Mouse (Mus musculus) midbrain, embryonic 12.5 days (tissue): ENCODE measurements around the gene Csrp2. TPM values are rescaled to one million over a fixed set of nuclear protein-coding genes. Genes with fewer than 3 reads are reported as not detected.
A peak's percentile ranks its signal among the peaks of the same experiment; 100 is the strongest.

Experiments
- ATAC-seq: fragments of 200-750 bp; cut with Nextera tagmentation; 2 replicates; pipeline ENCODE4 v1.8.0; 2017; ENCODE audit warnings: low read depth, moderate TSS enrichment, moderate library complexity; ENCODE audit not compliant: low FRiP score
- H3K27ac ChIP-seq: fragments of 300-500 bp; sonication (generic); replicated peaks from 2 replicates; pipeline ENCODE4 v1.5.1; 2016; ENCODE audit warnings: mild to moderate bottlenecking
- H3K27me3 ChIP-seq: fragments of 300-500 bp; sonication (generic); 2 replicates; pipeline ENCODE4 v1.6.1; 2016; ENCODE audit warnings: mild to moderate bottlenecking
- H3K36me3 ChIP-seq: fragments of 300-500 bp; sonication (generic); 2 replicates; pipeline ENCODE4 v1.6.1; 2016
- H3K4me1 ChIP-seq: fragments of 300-500 bp; sonication (generic); 2 replicates; pipeline ENCODE4 v1.6.1; 2016
- H3K4me2 ChIP-seq: fragments of 300-500 bp; sonication (generic); replicated peaks from 2 replicates; pipeline ENCODE4 v1.6.1; 2016; ENCODE audit warnings: mild to moderate bottlenecking, moderate library complexity
- H3K4me3 ChIP-seq: fragments of 300-500 bp; sonication (generic); 2 replicates; pipeline ENCODE4 v1.5.1; 2016; ENCODE audit warnings: mild to moderate bottlenecking
- H3K9ac ChIP-seq: fragments of 300-500 bp; sonication (generic); replicated peaks from 2 replicates; pipeline ENCODE4 v1.6.1; 2016; ENCODE audit warnings: mild to moderate bottlenecking, moderate library complexity
- H3K9me3 ChIP-seq: fragments of 300-500 bp; sonication (generic); 2 replicates; pipeline ENCODE4 v1.6.1; 2016; ENCODE audit warnings: mild to moderate bottlenecking
- WGBS: fragments of 180-500 bp; shearing (Covaris S2); methylation state at CpG from one replicate; pipeline ENCODE4 v1.1.7; 2016; 5-methylcytosine and 5-hydroxymethylcytosine counted together
- polyA plus RNA-seq: library from polyadenylated mRNA; unstranded; fragments of >200 nt; fragmentation: Nextera tagmentation; extraction: Ambion mirVana; gene quantifications from 2 replicates; pipeline ENCODE4 v1.2.1, GENCODE M21; 2016

Gene Csrp2
- polyA plus RNA-seq, 1 experiment from 2014 or later: 157 TPM

DNA sequence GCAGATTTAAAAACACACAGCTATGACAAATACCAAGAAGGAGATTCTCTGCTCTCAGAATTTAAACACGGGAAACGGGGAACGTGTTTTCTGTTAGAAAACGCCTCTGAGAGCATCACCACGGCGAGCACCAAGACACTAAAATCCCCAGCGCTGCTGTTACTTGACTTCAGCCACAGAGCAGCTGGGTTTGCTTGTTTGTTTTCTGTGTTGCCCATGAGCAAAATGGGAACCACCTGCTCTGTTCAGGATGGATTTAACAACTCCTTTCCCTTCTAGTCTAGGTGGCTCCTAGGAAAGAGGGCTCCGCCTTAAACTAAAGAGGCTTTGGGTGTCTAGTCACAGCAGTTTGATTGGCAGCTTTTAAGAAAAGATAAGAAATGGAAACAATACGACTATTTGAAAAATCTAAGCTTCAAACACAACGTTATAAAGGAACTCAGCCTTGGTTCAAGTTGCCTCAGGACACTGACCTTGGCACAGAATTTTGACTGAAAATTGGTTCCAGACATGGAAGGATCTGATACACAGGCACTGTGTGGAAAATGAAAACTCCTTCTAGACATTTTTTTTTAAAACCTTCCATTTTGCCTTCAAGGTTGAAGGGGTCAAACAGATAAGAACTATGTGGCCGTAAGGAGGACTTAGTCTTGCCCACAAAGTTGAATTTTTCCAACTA, 2.8 kb upstream of the Csrp2 start:
- ATAC-seq: no peak
- H3K9ac ChIP-seq: no peak overlapping the region
- WGBS: 80% methylated on average over 11 of the region's 11 CpGs

DNA sequence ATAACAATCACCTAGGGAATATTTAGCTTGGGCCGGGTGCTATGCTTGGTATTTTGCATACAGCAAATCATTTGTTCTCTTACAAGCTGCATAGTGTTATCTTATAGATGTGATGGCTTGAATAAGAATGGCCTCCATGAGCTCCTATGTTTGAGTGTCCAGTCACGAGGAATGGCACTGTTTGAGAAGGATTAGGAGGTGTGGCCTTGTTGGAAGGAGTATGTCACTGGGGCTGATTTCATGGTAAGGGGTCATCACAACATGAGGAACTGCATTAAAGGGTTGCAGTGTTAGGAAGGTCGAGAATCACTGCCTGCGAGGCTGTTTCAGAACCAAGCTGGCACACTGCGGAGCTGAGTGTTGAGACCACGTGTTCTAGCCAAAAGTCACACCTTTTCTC, 2.1 kb upstream of the Csrp2 start:
- Histone ChIP-seq H3K27ac (no peak overlapping the region), H3K4me1 (peaks cover 12% of the 10 kb centered on the region), H3K36me3 (no peaks in the 10 kb centered on the region), H3K27me3 (0 out of 2 replicates have a peak, but pooled peaks cover 5% of the 10 kb centered on the region), H3K4me2 (no peak overlapping the region), H3K9ac (no peak overlapping the region), H3K4me3 (no peak overlapping the region), H3K9me3 (no peaks in the 10 kb centered on the region)
- ATAC-seq: no peak
- WGBS: 91% methylated on average over 6 of the region's 6 CpGs

More for the DNA sequence above, 2.8 kb upstream of the Csrp2 start:
- Histone ChIP-seq H3K4me3 (no peak overlapping the region), H3K4me2 (no peak overlapping the region), H3K27me3 (0 out of 2 replicates have a peak, but pooled peaks cover 5% of the 10 kb centered on the region), H3K36me3 (no peaks in the 10 kb centered on the region), H3K27ac (no peak overlapping the region), H3K4me1 (peaks cover 6% of the 10 kb centered on the region), H3K9me3 (no peaks in the 10 kb centered on the region)

DNA sequence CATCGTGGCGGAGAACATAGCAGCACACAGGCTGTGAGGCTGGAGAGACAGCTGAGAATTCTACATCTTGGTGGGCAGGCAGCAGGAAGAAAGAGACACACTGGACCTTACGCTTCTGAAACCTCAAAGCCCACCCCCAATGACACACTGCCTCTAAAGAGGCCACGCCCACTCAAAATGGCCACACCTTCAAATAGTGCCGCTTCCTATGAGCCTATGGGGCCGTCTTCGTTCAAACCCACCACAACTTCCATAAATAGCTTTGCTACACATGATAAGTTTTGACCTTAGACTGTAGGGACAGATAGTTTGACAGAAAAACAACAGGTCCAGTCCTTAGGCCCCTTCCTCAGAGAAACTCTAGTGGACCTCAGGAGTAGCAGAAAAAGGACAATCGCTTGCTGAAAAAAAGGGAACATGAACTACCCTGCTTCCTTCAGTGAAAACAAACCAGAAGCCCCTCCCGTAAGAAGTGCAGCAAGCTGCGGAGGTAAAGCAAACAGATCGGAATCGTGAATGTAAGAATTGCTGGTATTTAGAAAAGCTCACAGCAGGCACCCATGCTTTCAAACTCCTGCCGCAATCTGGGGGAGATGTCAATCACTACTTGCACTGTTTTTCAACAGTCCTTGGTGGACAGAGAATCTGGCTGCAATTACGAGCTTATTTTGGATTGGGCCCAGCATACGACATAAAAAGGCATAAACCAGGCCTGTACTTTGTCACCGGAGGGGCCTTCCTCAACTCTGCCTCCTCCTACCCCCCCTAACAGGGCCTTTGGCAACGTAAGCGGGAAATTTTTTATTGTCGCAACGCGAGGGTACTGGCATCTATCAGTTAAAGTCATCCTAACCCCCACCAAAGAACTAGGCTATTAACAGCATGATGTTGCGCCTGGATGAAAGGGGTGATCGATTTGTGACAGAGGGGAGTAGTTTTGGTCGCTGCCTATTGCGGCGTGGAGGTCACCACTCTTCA, 886 bp upstream of the Csrp2 start:
- 18% methylated on average over 26 of the region's 26 CpGs for WGBS
- Histone ChIP-seq H3K27ac (no peak overlapping the region), H3K36me3 (no peaks in the 10 kb centered on the region), H3K27me3 (0 out of 2 replicates have a peak, but pooled peaks cover 5% of the 10 kb centered on the region), H3K4me3 (peak overlapping the region; percentile 56), H3K9me3 (no peaks in the 10 kb centered on the region), H3K9ac (peak overlapping the region; percentile 35; the same call in 1 of the 2 replicates), H3K4me1 (peaks cover 16% of the 10 kb centered on the region), H3K4me2 (peak overlapping the region; percentile 91)
- no peak for ATAC-seq

DNA sequence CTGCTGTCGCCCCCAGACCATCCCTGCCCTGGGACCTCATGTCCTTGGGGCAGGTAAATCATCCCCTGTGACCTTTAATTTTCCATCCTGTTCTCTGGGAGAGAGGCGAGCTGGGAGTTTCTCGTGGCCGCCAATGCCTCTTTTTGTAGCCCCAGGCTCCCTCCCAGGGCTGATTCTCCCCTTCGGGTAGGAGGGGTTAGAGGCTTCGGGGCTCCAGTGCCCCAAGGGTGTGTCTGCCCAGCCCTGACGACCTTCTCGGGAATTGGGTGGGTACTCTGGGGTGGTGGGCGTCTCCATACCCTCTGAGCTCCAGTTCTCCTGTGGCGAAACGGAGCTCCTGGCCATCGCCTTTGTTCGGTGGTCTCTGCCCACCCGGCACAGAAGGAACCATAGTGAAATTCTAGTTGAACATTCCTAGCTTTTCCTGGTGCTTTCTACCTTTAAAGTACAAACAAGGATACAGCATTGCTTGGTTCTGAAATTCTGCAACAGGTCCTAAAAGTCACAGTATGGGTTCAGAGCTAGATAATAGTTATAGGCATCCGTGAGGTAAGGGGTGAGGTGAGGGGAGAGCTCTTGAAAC, 870 bp downstream of the Csrp2 start:
- Histone ChIP-seq H3K9ac (peak overlapping the region; percentile 85), H3K9me3 (no peaks in the 10 kb centered on the region), H3K27ac (peak overlapping the region; percentile 78), H3K4me2 (peak overlapping the region; percentile 91), H3K27me3 (0 out of 2 replicates have a peak, but pooled peaks cover 5% of the 10 kb centered on the region), H3K4me3 (peak overlapping the region; percentile 56), H3K4me1 (peaks cover 16% of the 10 kb centered on the region), H3K36me3 (no peaks in the 10 kb centered on the region)
- under 1% methylated on average over 15 of the region's 15 CpGs for WGBS
- ATAC-seq: peak; percentile 64

DNA sequence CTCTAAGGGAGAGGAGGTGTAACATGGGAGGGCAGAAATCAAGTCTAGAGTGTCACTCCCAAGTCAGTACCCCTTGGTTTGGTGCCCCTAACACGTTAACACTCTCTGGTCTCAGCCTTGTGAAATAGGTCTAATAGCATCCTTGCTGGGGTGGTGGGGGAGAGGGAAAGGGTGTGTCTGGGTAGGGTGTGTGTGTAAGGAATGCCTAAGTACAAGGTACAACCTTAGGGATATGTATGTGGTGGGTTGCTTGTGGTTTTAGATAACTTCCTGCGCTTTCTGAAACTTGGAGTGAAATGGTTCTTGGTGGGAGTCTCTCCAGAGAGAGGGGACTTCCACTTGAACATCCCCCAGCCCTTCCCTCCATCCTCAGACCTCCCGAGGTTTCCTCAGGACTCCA, 2.3 kb downstream of the Csrp2 start:
- 63% methylated on average over 3 of the region's 3 CpGs for WGBS
- Histone ChIP-seq H3K27me3 (0 out of 2 replicates have a peak, but pooled peaks cover 5% of the 10 kb centered on the region), H3K36me3 (no peaks in the 10 kb centered on the region), H3K4me1 (peaks cover 26% of the 10 kb centered on the region), H3K9me3 (no peaks in the 10 kb centered on the region), H3K9ac (no peak overlapping the region; the same call in 1 of the 2 replicates), H3K4me3 (no peak overlapping the region), H3K4me2 (peak overlapping the region; percentile 91), H3K27ac (no peak overlapping the region)
- no peak for ATAC-seq

DNA sequence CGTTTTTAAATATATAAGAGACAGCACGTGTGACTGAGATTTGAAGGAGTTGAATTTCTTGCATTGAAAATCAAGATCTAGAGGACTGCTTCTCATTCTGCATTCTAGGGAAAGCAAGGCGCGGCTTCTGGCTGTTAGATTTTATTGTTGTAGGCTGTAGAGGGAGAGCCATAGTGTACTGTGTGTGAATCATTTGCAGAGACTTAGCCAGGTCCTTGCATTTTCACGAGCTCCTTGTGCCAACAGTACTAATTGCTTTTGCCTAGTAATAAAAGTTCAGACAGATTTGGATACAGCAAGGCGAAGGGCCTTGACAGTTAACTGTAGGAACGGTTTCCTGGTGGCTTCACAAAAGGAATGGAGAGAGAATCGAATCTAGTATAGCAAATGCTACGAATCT, 3.0 kb downstream of the Csrp2 start:
- Histone ChIP-seq H3K4me3 (no peak overlapping the region), H3K27me3 (0 out of 2 replicates have a peak, but pooled peaks cover 5% of the 10 kb centered on the region), H3K4me2 (no peak overlapping the region), H3K4me1 (peaks cover 26% of the 10 kb centered on the region), H3K9me3 (no peaks in the 10 kb centered on the region), H3K36me3 (no peaks in the 10 kb centered on the region), H3K27ac (no peak overlapping the region), H3K9ac (no peak overlapping the region; the same call in 1 of the 2 replicates)
- WGBS: 86% methylated on average over 9 of the region's 9 CpGs
- ATAC-seq: no peak

DNA sequence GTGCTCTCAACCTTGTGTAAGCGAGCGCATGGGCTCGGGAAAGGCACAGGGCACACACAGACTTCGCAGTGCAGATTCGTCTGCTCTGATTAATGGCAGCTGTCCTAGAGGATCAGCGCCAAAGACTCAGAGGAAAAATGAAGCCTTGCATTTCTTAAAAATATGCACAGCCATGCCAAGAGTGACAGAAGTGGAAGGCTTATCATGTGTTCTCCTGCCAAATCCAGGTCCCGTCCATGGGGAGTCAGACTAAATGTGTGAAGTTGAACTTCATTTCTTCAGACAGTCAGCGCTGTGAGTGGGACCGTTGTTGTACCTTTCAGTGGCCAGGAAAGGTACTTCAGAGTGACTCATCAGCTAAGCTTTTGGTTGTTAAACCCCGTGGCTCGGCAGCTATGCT, 7.9 kb downstream of the Csrp2 start:
- Histone ChIP-seq H3K27ac (no peak overlapping the region), H3K9me3 (no peaks in the 10 kb centered on the region), H3K4me1 (peaks cover 49% of the 10 kb centered on the region), H3K4me3 (no peak overlapping the region), H3K4me2 (no peak overlapping the region), H3K36me3 (no peaks in the 10 kb centered on the region), H3K27me3 (no peaks in the 10 kb centered on the region), H3K9ac (no peak overlapping the region)
- 88% methylated on average over 11 of the region's 11 CpGs for WGBS
- no peak for ATAC-seq

DNA sequence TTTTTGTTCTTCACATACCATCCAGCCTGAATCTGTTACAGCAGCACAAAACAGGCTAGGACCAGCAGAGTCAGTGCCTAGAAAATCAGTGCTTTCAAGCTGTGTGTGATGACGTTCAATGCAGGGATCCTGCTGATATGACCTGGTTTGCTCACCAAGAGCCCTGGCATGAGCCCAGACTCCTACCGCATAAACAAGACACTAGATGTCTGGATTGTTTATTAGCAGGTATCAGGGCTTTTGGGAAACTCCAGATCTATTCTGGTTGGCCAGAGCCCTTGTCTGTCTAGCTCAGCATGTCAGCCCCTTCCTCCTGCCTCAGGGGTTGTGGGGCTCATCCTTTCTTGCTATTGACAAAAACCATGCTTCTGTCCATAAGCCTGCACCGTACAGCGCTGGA, 10.2 kb downstream of the Csrp2 start:
- Histone ChIP-seq H3K4me2 (no peak overlapping the region), H3K9me3 (no peaks in the 10 kb centered on the region), H3K9ac (no peak overlapping the region), H3K36me3 (no peaks in the 10 kb centered on the region), H3K27ac (no peak overlapping the region), H3K27me3 (no peaks in the 10 kb centered on the region), H3K4me3 (no peak overlapping the region), H3K4me1 (peaks cover 45% of the 10 kb centered on the region)
- 64% methylated on average over 4 of the region's 4 CpGs for WGBS
- no peak for ATAC-seq

DNA sequence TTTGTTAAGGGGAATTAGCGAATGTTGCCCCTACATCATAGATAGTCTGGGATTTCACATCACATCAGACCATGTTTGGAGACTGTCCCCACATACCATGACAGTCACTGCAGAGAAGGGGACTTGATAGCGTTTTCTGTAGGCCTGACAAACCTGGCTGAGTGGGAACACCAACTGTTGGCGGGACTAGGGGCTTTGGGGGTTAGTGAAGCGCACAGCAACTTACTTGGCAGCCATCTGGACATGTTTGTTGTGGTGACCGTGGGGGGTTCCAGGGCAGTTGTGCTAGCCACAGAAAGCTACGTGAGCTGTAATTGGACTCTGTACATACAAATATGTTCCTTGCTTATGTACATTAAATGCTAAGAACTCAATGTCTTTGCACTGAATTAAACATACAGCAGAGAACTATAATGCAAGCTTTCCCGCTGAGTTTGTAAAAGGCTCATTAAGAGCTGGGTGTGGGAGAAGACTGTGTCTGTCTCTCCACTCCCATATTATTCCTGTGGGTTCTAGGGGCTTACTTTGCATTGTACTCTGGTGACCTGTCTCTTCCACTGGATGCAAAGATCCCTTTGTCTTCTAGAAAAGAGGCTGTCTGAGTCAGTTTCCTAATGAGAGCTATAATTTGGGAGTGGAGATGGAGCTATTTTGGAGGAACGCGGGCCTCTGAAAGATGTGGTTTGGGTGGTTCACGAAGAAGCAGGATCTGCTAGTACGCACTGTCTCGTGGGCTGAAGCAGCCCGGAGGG, 11.7 kb downstream of the Csrp2 start:
- no peak overlapping the region for H3K4me3 ChIP-seq
- 43% methylated on average over 13 of the region's 13 CpGs for WGBS

DNA sequence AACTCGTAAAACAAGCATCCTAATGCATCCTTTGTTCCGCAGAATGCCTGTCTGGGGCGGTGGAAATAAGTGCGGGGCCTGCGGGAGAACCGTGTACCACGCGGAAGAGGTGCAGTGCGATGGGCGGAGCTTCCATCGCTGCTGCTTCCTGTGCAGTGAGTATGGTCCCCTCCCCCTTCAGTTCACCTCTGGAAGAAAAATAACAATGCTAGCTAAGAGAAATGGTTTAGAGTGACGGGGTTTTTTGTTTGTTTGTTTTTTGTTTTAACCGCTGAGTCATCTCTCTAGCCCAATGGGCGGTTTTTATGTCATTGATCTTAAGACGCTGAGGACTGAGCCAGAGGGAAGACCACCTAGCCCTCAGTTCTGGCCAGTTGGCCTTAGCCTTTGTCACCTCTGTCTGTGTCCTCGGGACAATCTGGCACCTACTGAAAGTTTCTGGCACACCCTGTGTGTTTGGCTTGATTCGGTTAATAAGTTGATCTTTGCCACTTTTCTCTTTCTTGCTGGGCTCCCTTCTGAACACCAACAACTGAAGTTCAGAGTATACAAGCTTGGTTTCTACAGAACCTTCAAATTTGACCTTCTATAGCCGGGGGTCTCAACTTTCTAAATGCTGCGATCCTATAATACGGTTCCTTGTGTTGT, 12.4 kb downstream of the Csrp2 start:
- Histone ChIP-seq H3K9me3 (no peaks in the 10 kb centered on the region), H3K27ac (peak overlapping the region; percentile 60), H3K36me3 (peaks cover 7% of the 10 kb centered on the region; the same call in 1 of the 2 replicates), H3K4me3 (no peak overlapping the region), H3K9ac (no peak overlapping the region), H3K27me3 (no peaks in the 10 kb centered on the region), H3K4me2 (peak overlapping the region; percentile 32), H3K4me1 (peaks cover 35% of the 10 kb centered on the region)
- ATAC-seq: peak; percentile 66
- 67% methylated on average over 20 of the region's 20 CpGs for WGBS

More for the DNA sequence above, 11.7 kb downstream of the Csrp2 start:
- 0 out of 2 replicates have a peak, but pooled peaks cover 3% of the 10 kb centered on the region for H3K36me3 ChIP-seq
- H3K9ac ChIP-seq: no peak overlapping the region
- peak overlapping the region; percentile 32 for H3K4me2 ChIP-seq
- H3K9me3 ChIP-seq: no peaks in the 10 kb centered on the region
- peaks cover 38% of the 10 kb centered on the region for H3K4me1 ChIP-seq
- ATAC-seq: peak; percentile 20; the same call in 1 of the 2 replicates
- peak overlapping the region; percentile 60 for H3K27ac ChIP-seq
- H3K27me3 ChIP-seq: no peaks in the 10 kb centered on the region

DNA sequence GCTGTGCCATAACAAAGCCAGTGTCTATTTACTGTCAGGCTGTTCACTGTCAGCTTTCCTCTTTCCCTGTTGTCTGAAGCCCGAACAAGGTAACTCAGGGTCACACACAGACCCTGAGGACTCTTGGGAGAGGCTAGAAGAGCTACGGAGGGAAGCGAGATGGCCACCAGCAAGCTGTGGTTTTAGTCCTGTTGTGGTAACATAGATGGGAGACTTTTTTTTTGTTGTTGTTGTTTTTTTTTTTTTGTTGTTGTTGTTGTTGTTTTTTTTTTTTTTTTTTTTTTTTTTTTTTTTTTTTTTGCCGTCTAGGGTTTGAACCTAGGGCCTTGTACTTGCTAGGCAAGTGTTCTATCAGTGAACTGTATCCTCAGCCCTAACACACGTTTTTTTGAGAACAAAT, 14.0 kb downstream of the Csrp2 start:
- H3K27me3 ChIP-seq: no peaks in the 10 kb centered on the region
- no peak overlapping the region for H3K27ac ChIP-seq
- WGBS: 70% methylated on average over 5 of the region's 5 CpGs

More for the DNA sequence above, 14.0 kb downstream of the Csrp2 start:
- no peak overlapping the region for H3K4me3 ChIP-seq
- peaks cover 20% of the 10 kb centered on the region for H3K36me3 ChIP-seq
- H3K9ac ChIP-seq: no peak overlapping the region
- H3K9me3 ChIP-seq: no peaks in the 10 kb centered on the region
- ATAC-seq: no peak
- H3K4me1 ChIP-seq: peaks cover 35% of the 10 kb centered on the region
- no peak overlapping the region for H3K4me2 ChIP-seq
